11 mouse cellular contexts compared by ENCODE assay signal in the genomic region with DNA sequence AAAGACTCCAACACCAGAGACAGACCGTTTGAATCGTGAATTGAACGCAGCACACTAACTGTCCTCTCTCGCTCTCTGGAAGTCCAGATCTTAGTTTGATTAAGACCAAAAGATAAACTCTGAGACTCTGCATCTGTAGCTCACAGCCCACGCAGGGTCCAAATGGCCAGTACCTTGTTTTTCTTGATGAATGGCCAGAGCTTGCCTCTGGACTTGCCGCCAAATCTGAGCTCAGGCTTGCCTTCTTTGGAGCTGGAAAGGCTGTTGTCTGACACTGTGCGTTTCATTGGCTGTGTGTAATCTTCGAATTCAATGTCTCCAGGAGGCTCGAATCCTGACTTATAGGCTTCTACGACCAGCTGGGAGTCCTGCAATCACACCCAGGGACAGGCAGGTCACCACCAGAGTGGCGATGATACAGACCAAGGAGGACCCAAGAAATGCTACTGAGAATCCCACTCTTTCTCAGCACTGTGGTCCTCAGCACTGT.
"Had no signal": no experiment of that assay in that cellular context is flagged by ENCODE, and none has a peak within 500 bp of the region (broad histone marks: within the 10 kb centered on the region; RNA-seq: fewer than 3 reads in every experiment).

No protein-coding gene starts in this region.

- H3K4me2 ChIP-seq: limb, embryonic 13.5 days; neural tube, embryonic 15.5 days had no signal

- H3K9me3 ChIP-seq: limb, embryonic 13.5 days; neural tube, embryonic 15.5 days had no signal

- H3K4me1 ChIP-seq: limb, embryonic 13.5 days; neural tube, embryonic 15.5 days had no signal

- H3K9ac ChIP-seq: limb, embryonic 13.5 days; liver, embryonic 14.5 days; neural tube, embryonic 15.5 days had no signal

- DNase-seq: left cerebral cortex, postnatal 4 days; lung, adult 18-20 months; midbrain, embryonic 14.5 days; right cerebral cortex, adult 18-20 months; right cerebral cortex, postnatal 25 days; thymus, postnatal 4 days had no signal

- H3K27ac ChIP-seq: limb, embryonic 13.5 days; liver, embryonic 14.5 days; neural tube, embryonic 15.5 days; stomach, postnatal 0 days had no signal

- H3K4me3 ChIP-seq: limb, embryonic 13.5 days; myocyte; neural tube, embryonic 15.5 days had no signal

- H3K27me3 ChIP-seq: limb, embryonic 13.5 days; neural tube, embryonic 15.5 days had no signal
